ENCODE assay signal across 10 mouse cellular contexts in genomic region chr10:122991053-122991452, GRCm38 (mm10).
DNase-seq lines count a peak whose midpoint lies in the region; ATAC-seq and TF ChIP-seq lines count a peak whose summit lies in the region.
"Had no signal": no experiment of that assay in that cellular context is flagged by ENCODE, and none has a peak within 500 bp of the region (broad histone marks: within the 10 kb centered on the region; RNA-seq: fewer than 3 reads in every experiment).

No protein-coding gene starts in this region.

- no peak for TF ChIP-seq CTCF in kidney, postnatal 0 days (IDR thresholded peaks at IDR 0.05; ENCODE audit: low read depth)

- intact Hi-C loops in left cerebral cortex, postnatal 36 days (cut with DNase I) = no loop called here

- peaks cover 14% of the 10 kb centered on the region for H3K4me1 ChIP-seq in kidney, postnatal 0 days (replicated peaks; ENCODE audit: insufficient read depth, low read length)
- H3K4me1 ChIP-seq in heart, embryonic 11.5 days (ENCODE audit: control insufficient read depth, insufficient read depth, low read length) = peaks cover 28% of the 10 kb centered on the region

- peaks cover 7% of the 10 kb centered on the region for H3K36me3 ChIP-seq in kidney, postnatal 0 days (ENCODE audit: insufficient read depth, low read length)
- peaks cover 12% of the 10 kb centered on the region for H3K36me3 ChIP-seq in heart, embryonic 11.5 days (ENCODE audit: control insufficient read depth, insufficient read depth, low read length)

- ATAC-seq in kidney, postnatal 0 days (replicated peaks; ENCODE audit: low FRiP score, low read depth) = no peak
- no peak for ATAC-seq in heart, embryonic 11.5 days (replicated peaks; ENCODE audit: insufficient number of reproducible peaks, low FRiP score, low TSS enrichment)
- ATAC-seq: inflammation-experienced regulatory T-cells, adult 6 months had no signal

- no peak overlapping the region for H3K4me2 ChIP-seq in kidney, postnatal 0 days (ENCODE audit: low read length)
- H3K4me2 ChIP-seq in heart, embryonic 11.5 days = peak overlapping the region; percentile 50

- peak; percentile 47 for DNase-seq in kidney, postnatal 0 days (ENCODE audit: low spot score)
- no peak for DNase-seq in kidney, postnatal 36 days
- DNase-seq in cerebellum, postnatal 25 days = peak; percentile 37 to 58
- peak; percentile 18 to 26 for DNase-seq in left cerebral cortex, postnatal 36 days (ENCODE audit: low spot score in 2 of 2)
- DNase-seq in urinary bladder, postnatal 25 days (ENCODE audit: low spot score) = no peak
- no peak for DNase-seq in thymus, postnatal 14 days
- no peak for DNase-seq in adrenal gland, adult 18-20 months (ENCODE audit: low spot score in 2 of 2)

- 86% methylated on average over 9 of the region's 9 CpGs for WGBS in kidney, postnatal 0 days
- WGBS in heart, embryonic 11.5 days (ENCODE audit: insufficient replicate concordance) = 67% methylated on average over 9 of the region's 9 CpGs

- peak overlapping the region; percentile 36; the same call in 1 of the 2 replicates for H3K27ac ChIP-seq in kidney, postnatal 0 days
- peak overlapping the region; percentile 88 for H3K27ac ChIP-seq in heart, embryonic 11.5 days (ENCODE audit: low read depth, low read length)

- H3K9ac ChIP-seq in kidney, postnatal 0 days (ENCODE audit: low read depth, low read length) = no peak overlapping the region
- peak overlapping the region; percentile 44; the same call in 1 of the 2 replicates for H3K9ac ChIP-seq in heart, embryonic 11.5 days (ENCODE audit: low read depth, low read length)

- H3K4me3 ChIP-seq in kidney, postnatal 0 days (replicated peaks; ENCODE audit: low read depth, low read length) = no peak overlapping the region
- no peak overlapping the region for H3K4me3 ChIP-seq in heart, embryonic 11.5 days (ENCODE audit: low read depth, low read length)

- no peaks in the 10 kb centered on the region for H3K27me3 ChIP-seq in kidney, postnatal 0 days (ENCODE audit: insufficient read depth, low read length)
- H3K27me3 ChIP-seq in heart, embryonic 11.5 days (ENCODE audit: control insufficient read depth, insufficient read depth, low read length) = no peaks in the 10 kb centered on the region
- H3K27me3 ChIP-seq: megakaryocyte, embryonic 14.5 days had no signal

- no peaks in the 10 kb centered on the region for H3K9me3 ChIP-seq in kidney, postnatal 0 days (replicated peaks; ENCODE audit: low read length)
- H3K9me3 ChIP-seq in heart, embryonic 11.5 days (replicated peaks; ENCODE audit: control insufficient read depth, low read length) = no peaks in the 10 kb centered on the region
- H3K9me3 ChIP-seq: megakaryocyte, embryonic 14.5 days had no signal

Comparison
In these comparisons a context has a peak if more than half of its experiments do, and no peak if none do; other contexts are left out.
1. DNase-seq: peak in kidney, postnatal 0 days (single experiment), cerebellum, postnatal 25 days (2 of 2) and left cerebral cortex, postnatal 36 days (2 of 2); none in kidney, postnatal 36 days (0 of 2), urinary bladder, postnatal 25 days (single experiment), thymus, postnatal 14 days (single experiment) and adrenal gland, adult 18-20 months (0 of 2).